In genomic region chr1:92971879-92972795, GRCm38 (mm10) we compare ENCODE assay signal across 18 mouse cellular contexts. TPM values are rescaled to one million over a fixed set of nuclear protein-coding genes. Genes with fewer than 3 reads are reported as not detected.
A peak's percentile ranks its signal among the peaks of the same experiment; 100 is the strongest.
DNase-seq lines count a peak whose midpoint lies in the region; ATAC-seq and TF ChIP-seq lines count a peak whose summit lies in the region.
"Had no signal": no experiment of that assay in that cellular context is flagged by ENCODE, and none has a peak within 500 bp of the region (broad histone marks: within the 10 kb centered on the region; RNA-seq: fewer than 3 reads in every experiment).

No protein-coding gene starts in this region.

- H3K27ac ChIP-seq in heart, embryonic 12.5 days (ENCODE audit: poor library complexity, severe bottlenecking), result peak overlapping the region; percentile 29; the same call in 1 of the 2 replicates
- H3K27ac ChIP-seq in spleen, adult 2 months (ENCODE audit: insufficient read depth, low read length), result peak overlapping the region; percentile 38
- H3K27ac ChIP-seq in bone marrow, adult 2 months (ENCODE audit: control insufficient read depth, insufficient read depth, low read depth, low read length, poor library complexity), result peak overlapping the region; percentile 65; the same call in 1 of the 2 replicates
- H3K27ac ChIP-seq: embryonic facial prominence, embryonic 13.5 days; lung, embryonic 15.5 days had no signal

- peaks cover 42% of the 10 kb centered on the region for H3K4me1 ChIP-seq in heart, embryonic 12.5 days (replicated peaks)
- H3K4me1 ChIP-seq in spleen, adult 2 months (ENCODE audit: control insufficient read depth, insufficient read depth, insufficient read length), result no peaks in the 10 kb centered on the region
- no peaks in the 10 kb centered on the region; the same call in 1 of the 2 replicates for H3K4me1 ChIP-seq in bone marrow, adult 2 months (ENCODE audit: control insufficient read depth, insufficient read depth, low read length)
- H3K4me1 ChIP-seq: embryonic facial prominence, embryonic 13.5 days had no signal

- no peak for ATAC-seq in heart, embryonic 12.5 days (ENCODE audit: insufficient number of reproducible peaks, low FRiP score)
- ATAC-seq: forebrain, embryonic 14.5 days had no signal

- no peak overlapping the region for H3K4me3 ChIP-seq in heart, embryonic 12.5 days
- H3K4me3 ChIP-seq in spleen, adult 2 months (ENCODE audit: extremely low read depth, insufficient read depth, insufficient read length), result no peak overlapping the region
- H3K4me3 ChIP-seq in bone marrow, adult 2 months (replicated peaks; ENCODE audit: control insufficient read depth, low read depth, low read length), result no peak overlapping the region
- H3K4me3 ChIP-seq: embryonic facial prominence, embryonic 13.5 days; lung, embryonic 15.5 days had no signal

- intact Hi-C loops in heart, postnatal 25 days (cut with DNase I), result no loop called here

- no peak for DNase-seq in heart, postnatal 25 days (ENCODE audit: low spot score)
- DNase-seq in spleen, adult 2 months (ENCODE audit: low read depth in 1 of 2, low spot score in 2 of 2), result no peak
- no peak for DNase-seq in spleen, postnatal 10 days (ENCODE audit: low spot score in 2 of 2)
- DNase-seq in skeletal muscle tissue, adult 2 months (ENCODE audit: low read depth, low spot score), result peak; percentile 13
- no peak for DNase-seq in urinary bladder, postnatal 14 days (ENCODE audit: low spot score)
- DNase-seq in cerebellum, adult 18-20 months, result no peak
- DNase-seq: cerebellum, adult 8-10 months; kidney, adult 18-20 months had no signal

- no peak overlapping the region for H3K4me2 ChIP-seq in heart, embryonic 12.5 days
- H3K4me2 ChIP-seq: embryonic facial prominence, embryonic 13.5 days; lung, embryonic 15.5 days had no signal

- no peaks in the 10 kb centered on the region for H3K27me3 ChIP-seq in heart, embryonic 12.5 days (replicated peaks)
- H3K27me3 ChIP-seq in spleen, adult 2 months (ENCODE audit: control insufficient read depth, insufficient read depth, low read length), result no peaks in the 10 kb centered on the region
- H3K27me3 ChIP-seq: embryonic facial prominence, embryonic 13.5 days; lung, embryonic 15.5 days had no signal

- TF ChIP-seq POLR2A in spleen, adult 2 months (IDR thresholded peaks at IDR 0.05; ENCODE audit: low read depth, low read length), result no peak
- no peak for TF ChIP-seq POLR2A in bone marrow, adult 2 months (IDR thresholded peaks at IDR 0.05; ENCODE audit: borderline replicate concordance, control insufficient read depth, low read depth, low read length)

- H3K9ac ChIP-seq in heart, embryonic 12.5 days, result no peak overlapping the region
- H3K9ac ChIP-seq: embryonic facial prominence, embryonic 13.5 days; lung, embryonic 15.5 days had no signal

- no peaks in the 10 kb centered on the region for H3K9me3 ChIP-seq in heart, embryonic 12.5 days (replicated peaks)
- H3K9me3 ChIP-seq: embryonic facial prominence, embryonic 13.5 days; lung, embryonic 15.5 days had no signal

- 75% methylated on average over 7 of the region's 7 CpGs for WGBS in heart, embryonic 12.5 days
- 58% methylated on average over 7 of the region's 7 CpGs for WGBS in spleen, adult 2 months
- WGBS in bone marrow, adult 2 months, result 35% methylated on average over 7 of the region's 7 CpGs

- no peaks in the 10 kb centered on the region for H3K36me3 ChIP-seq in heart, embryonic 12.5 days
- H3K36me3 ChIP-seq in spleen, adult 2 months (ENCODE audit: control insufficient read depth, insufficient read depth, low read length), result no peaks in the 10 kb centered on the region
- H3K36me3 ChIP-seq: embryonic facial prominence, embryonic 13.5 days; lung, embryonic 15.5 days had no signal

- TF ChIP-seq CTCF in spleen, adult 2 months (IDR thresholded peaks at IDR 0.05; ENCODE audit: extremely low read depth, insufficient read depth, insufficient read length, insufficient replicate concordance), result no peak
- TF ChIP-seq CTCF in bone marrow, adult 2 months (IDR thresholded peaks at IDR 0.05; ENCODE audit: control insufficient read depth, insufficient read depth, low read length), result no peak

RNA-seq across cellular contexts. Expression of gene Gpr35, which starts 21.5 kb away (rescaled TPM):
- 0.35 and 1.0 TPM in 2 replicates for polyA plus RNA-seq in heart, embryonic 12.5 days (2016; fragmentation: Nextera tagmentation; extraction: Ambion mirVana)
- total RNA-seq in heart, postnatal 25 days (2021), result under 1 TPM; 0.36 to 0.75 TPM
- 19.1 and 20.7 TPM in 2 replicates for polyA plus RNA-seq in spleen, adult 2 months (2012; rRNA removed)
- polyA plus RNA-seq in bone marrow, adult 2 months (2011; ENCODE audit: insufficient read depth, insufficient read length, low replicate concordance, missing spikeins), result 0.49 and 5.0 TPM in 2 replicates

RNA-seq across cellular contexts. Expression of gene Aqp12, which starts 34.0 kb away (rescaled TPM):
- not detected in 2 replicates for polyA plus RNA-seq in heart, embryonic 12.5 days (2016; fragmentation: Nextera tagmentation; extraction: Ambion mirVana)
- not detected for total RNA-seq in heart, postnatal 25 days (2021)
- polyA plus RNA-seq in spleen, adult 2 months (2012; rRNA removed), result 28.4 and 28.9 TPM in 2 replicates
- not detected in 2 replicates for polyA plus RNA-seq in bone marrow, adult 2 months (2011; ENCODE audit: insufficient read depth, insufficient read length, low replicate concordance, missing spikeins)
- total RNA-seq: heart, adult 18-20 months; layer of hippocampus, adult 8-10 months; left cerebral cortex, postnatal 36 days; midbrain, postnatal 0 days had no signal
- polyA plus RNA-seq: embryonic facial prominence, embryonic 13.5 days; forebrain, embryonic 14.5 days; lung, embryonic 15.5 days; midbrain, postnatal 0 days; thymus, postnatal 0 days had no signal

RNA-seq across cellular contexts. Expression of gene Capn10, which starts 38.0 kb away (rescaled TPM):
- 18.2 and 19.1 TPM in 2 replicates for polyA plus RNA-seq in heart, embryonic 12.5 days (2016; fragmentation: Nextera tagmentation; extraction: Ambion mirVana)
- 1 to 10 TPM; 6.9 TPM for total RNA-seq in heart, postnatal 25 days (2021)
- polyA plus RNA-seq in spleen, adult 2 months (2012; rRNA removed), result 14.3 and 18.9 TPM in 2 replicates
- polyA plus RNA-seq in bone marrow, adult 2 months (2011; ENCODE audit: insufficient read depth, insufficient read length, low replicate concordance, missing spikeins), result 5.4 and 15.5 TPM in 2 replicates

Comparison
In these comparisons a context has a peak if more than half of its experiments do, and no peak if none do; other contexts are left out.
1. RNA of gene Aqp12, which starts 34.0 kb away (polyA plus RNA-seq): 28.4 to 28.9 TPM in spleen, adult 2 months; not detected in heart, embryonic 12.5 days and not detected in bone marrow, adult 2 months; every median in the first group is over 10 times any median in the second.
2. Peak in every context shown above with its lines, with median percentiles within 50 percentile points of each other: H3K27ac ChIP-seq.